Mouse (Mus musculus) liver, embryonic 11.5 days (tissue): ENCODE data around the gene Sgce. TPM values are rescaled to one million over a fixed set of nuclear protein-coding genes. Genes with fewer than 3 reads are reported as not detected.

ENCODE experiments used
- ATAC-seq: fragments of 200-750 bp; cut with Nextera tagmentation; replicated peaks from 2 replicates; pipeline ENCODE4 v1.8.0; 2017; ENCODE audit warnings: moderate number of reproducible peaks, mild to moderate bottlenecking, moderate TSS enrichment, moderate library complexity; ENCODE audit not compliant: low FRiP score
- DNase-seq: peaks from one replicate; pipeline ENCODE4 v3.0.0-alpha.2; 2017; ENCODE audit warnings: low spot score
- H3K27ac ChIP-seq: fragments of 300-500 bp; sonication (generic); 2 replicates; pipeline ENCODE4 v1.5.1; 2014; ENCODE audit warnings: mild to moderate bottlenecking, low read depth, low read length, control low read depth
- H3K27me3 ChIP-seq: fragments of 300-500 bp; sonication (generic); replicated peaks from 2 replicates; pipeline ENCODE4 v1.6.1; 2014; ENCODE audit warnings: low read length, mixed read lengths; ENCODE audit not compliant: control insufficient read depth, insufficient read depth
- H3K36me3 ChIP-seq: fragments of 300-500 bp; sonication (generic); 2 replicates; pipeline ENCODE4 v1.6.1; 2014; ENCODE audit warnings: mild to moderate bottlenecking, low read length, moderate library complexity, mixed read lengths; ENCODE audit not compliant: control insufficient read depth, insufficient read depth
- H3K4me1 ChIP-seq: fragments of 300-500 bp; sonication (generic); replicated peaks from 2 replicates; pipeline ENCODE4 v1.6.1; 2014; ENCODE audit warnings: low read length, mixed read lengths; ENCODE audit not compliant: control insufficient read depth, insufficient read depth
- H3K4me2 ChIP-seq: fragments of 300-500 bp; sonication (generic); 2 replicates; pipeline ENCODE4 v1.6.1; 2014; ENCODE audit warnings: mild to moderate bottlenecking, control low read depth, moderate library complexity
- H3K4me3 ChIP-seq: fragments of 300-500 bp; sonication (generic); 2 replicates; pipeline ENCODE4 v1.5.1; 2014; ENCODE audit warnings: low read depth, low read length, control low read depth
- H3K9ac ChIP-seq: fragments of 300-500 bp; sonication (generic); 2 replicates; pipeline ENCODE4 v1.6.1; 2014; ENCODE audit warnings: low read depth, low read length, control low read depth
- H3K9me3 ChIP-seq: fragments of 300-500 bp; sonication (generic); 2 replicates; pipeline ENCODE4 v1.6.1; 2016; ENCODE audit warnings: low read length, inconsistent platforms, mixed read lengths; ENCODE audit not compliant: control insufficient read depth
- WGBS: fragments of 180-500 bp; shearing (Covaris S2); extraction: QIAGEN DNeasy Blood & Tissue Kit; methylation state at CpG from one replicate; pipeline ENCODE4 v1.1.7; 2014; 5-methylcytosine and 5-hydroxymethylcytosine counted together
- polyA plus RNA-seq: library from polyadenylated mRNA; unstranded; fragments of >200 nt; fragmentation: Nextera tagmentation; extraction: Ambion mirVana; gene quantifications from 2 replicates; pipeline ENCODE4 v1.2.1, GENCODE M21; 2014

Gene Sgce
- polyA plus RNA-seq, 1 experiment from 2014 or later: 24.0 TPM

- ATAC-seq (no peak), DNase-seq (no peak)
Observed at GRCm38 (mm10) chr6:4652596-4653134, 94.3 kb downstream of the Sgce start.

GRCm38 (mm10) chr6:4647351-4647750, 99.7 kb downstream of the Sgce start:
- no peaks in the 10 kb centered on the region for H3K4me1 ChIP-seq
- no peaks in the 10 kb centered on the region for H3K27me3 ChIP-seq
- H3K4me2 ChIP-seq: no peak overlapping the region
- H3K27ac ChIP-seq: no peak overlapping the region
- no peaks in the 10 kb centered on the region for H3K9me3 ChIP-seq
- WGBS: 40% methylated on average over 3 of the region's 3 CpGs
- no peak overlapping the region for H3K4me3 ChIP-seq
- no peak for ATAC-seq
- DNase-seq: no peak
- no peak overlapping the region for H3K9ac ChIP-seq
- no peaks in the 10 kb centered on the region for H3K36me3 ChIP-seq

More at GRCm38 (mm10) chr6:4652596-4653134, 94.3 kb downstream of the Sgce start:
- Histone ChIP-seq H3K27me3 (no peaks in the 10 kb centered on the region), H3K4me1 (no peaks in the 10 kb centered on the region), H3K36me3 (no peaks in the 10 kb centered on the region), H3K9me3 (no peaks in the 10 kb centered on the region), H3K27ac (no peak overlapping the region), H3K4me3 (no peak overlapping the region), H3K9ac (no peak overlapping the region), H3K4me2 (no peak overlapping the region)
- WGBS: 78% methylated on average over 8 of the region's 8 CpGs

GRCm38 (mm10) chr6:4642068-4642467, 104.9 kb downstream of the Sgce start:
- Histone ChIP-seq H3K9ac (no peak overlapping the region), H3K36me3 (no peaks in the 10 kb centered on the region), H3K4me3 (no peak overlapping the region), H3K27me3 (no peaks in the 10 kb centered on the region), H3K4me2 (no peak overlapping the region), H3K9me3 (no peaks in the 10 kb centered on the region), H3K4me1 (no peaks in the 10 kb centered on the region), H3K27ac (no peak overlapping the region)
- 77% methylated on average over 7 of the region's 7 CpGs for WGBS
- DNase-seq (no peak), ATAC-seq (no peak)

GRCm38 (mm10) chr6:4634804-4635203, 112.2 kb downstream of the Sgce start:
- Histone ChIP-seq H3K4me3 (no peak overlapping the region), H3K36me3 (no peaks in the 10 kb centered on the region), H3K4me1 (no peaks in the 10 kb centered on the region), H3K9me3 (no peaks in the 10 kb centered on the region), H3K4me2 (no peak overlapping the region), H3K27me3 (no peaks in the 10 kb centered on the region), H3K27ac (no peak overlapping the region), H3K9ac (no peak overlapping the region)
- ATAC-seq (no peak), DNase-seq (no peak)
- 32% methylated on average over 1 of the region's 1 CpGs for WGBS

- no peak overlapping the region for H3K9ac ChIP-seq
- H3K4me1 ChIP-seq: no peaks in the 10 kb centered on the region
- H3K4me3 ChIP-seq: no peak overlapping the region
- H3K4me2 ChIP-seq: no peak overlapping the region
- DNase-seq (no peak), ATAC-seq (no peak)
- H3K27me3 ChIP-seq: no peaks in the 10 kb centered on the region
- 93% methylated on average over 4 of the region's 4 CpGs for WGBS
- no peak overlapping the region for H3K27ac ChIP-seq
- no peaks in the 10 kb centered on the region for H3K9me3 ChIP-seq
- H3K36me3 ChIP-seq: no peaks in the 10 kb centered on the region
Observed at GRCm38 (mm10) chr6:4633189-4633588, 113.8 kb downstream of the Sgce start.

GRCm38 (mm10) chr6:4631464-4631863, 115.5 kb downstream of the Sgce start:
- ATAC-seq: no peak
- H3K9me3 ChIP-seq: no peaks in the 10 kb centered on the region
- no peak overlapping the region for H3K9ac ChIP-seq
- H3K27me3 ChIP-seq: no peaks in the 10 kb centered on the region
- no peak overlapping the region for H3K4me2 ChIP-seq
- no peak for DNase-seq
- whole genome bisulfite sequencing: 79% methylated on average over 3 of the region's 3 CpGs
- H3K36me3 ChIP-seq: no peaks in the 10 kb centered on the region
- no peaks in the 10 kb centered on the region for H3K4me1 ChIP-seq
- H3K27ac ChIP-seq: no peak overlapping the region
- H3K4me3 ChIP-seq: no peak overlapping the region

Other genes starting within 250 kb of the Sgce start
- gene Col1a2, start 242.4 kb downstream of the Sgce start, polyA plus RNA-seq: 144 and 156 TPM in 2 replicates
- gene Casd1, start 146.4 kb downstream of the Sgce start, polyA plus RNA-seq: 29.4 and 29.8 TPM in 2 replicates
- gene Peg10, start 99 bp upstream of the Sgce start, polyA plus RNA-seq: 18.5 and 19.1 TPM in 2 replicates
- 15.0 and 17.6 TPM in 2 replicates for gene Ppp1r9a, start 155.7 kb upstream of the Sgce start, polyA plus RNA-seq